Mouse (Mus musculus) ES-E14 (cell line): ENCODE data around the gene Kbtbd7. TPM values are rescaled to one million over a fixed set of nuclear protein-coding genes. Genes with fewer than 3 reads are reported as not detected.
A peak's percentile ranks its signal among the peaks of the same experiment; 100 is the strongest.
"Not testable (repeated sequence)": the region's sequence is repeated elsewhere in the genome, so short reads cannot be mapped to it uniquely, and the experiment has no call there.

Experiments
- DNase-seq: peaks from one replicate; pipeline ENCODE4 v3.0.0-alpha.2; 2013; ENCODE audit warnings: low read depth, low spot score
- H3K27ac ChIP-seq: 2 replicates; pipeline ENCODE4 v1.5.1; 2012; ENCODE audit warnings: low read depth, mild to moderate bottlenecking, low read length, moderate library complexity, mixed read lengths; ENCODE audit not compliant: poor library complexity, insufficient read depth, severe bottlenecking
- H3K36me3 ChIP-seq: 2 replicates; pipeline ENCODE4 v1.6.1; 2012; ENCODE audit warnings: mild to moderate bottlenecking, low read length, moderate library complexity, mixed read lengths; ENCODE audit not compliant: control insufficient read depth, poor library complexity, insufficient read depth, severe bottlenecking
- H3K4me1 ChIP-seq, 2 experiments: fragments of 150-350 bp in 1 of 2; sonication (generic) in 1 of 2; 2 replicates each; pipeline ENCODE4 v1.6.1; 2012; ENCODE audit warnings: low read length in 2 of 2, mild to moderate bottlenecking in 1 of 2, mixed read lengths in 1 of 2; ENCODE audit not compliant: control insufficient read depth in 2 of 2, insufficient read depth in 2 of 2, poor library complexity in 1 of 2
- H3K4me3 ChIP-seq, 2 experiments: fragments of 150-350 bp in 1 of 2; sonication (generic) in 1 of 2; 2 replicates each; pipeline ENCODE4 v1.5.1; 2012; ENCODE audit warnings: low read length in 2 of 2, low read depth in 1 of 2, mild to moderate bottlenecking in 1 of 2, mixed read lengths in 1 of 2; ENCODE audit not compliant: insufficient read depth in 1 of 2, poor library complexity in 1 of 2, severe bottlenecking in 1 of 2
- H3K9ac ChIP-seq: 2 replicates; pipeline ENCODE4 v1.6.1; 2012; ENCODE audit warnings: low read depth, mild to moderate bottlenecking, low read length, mixed read lengths; ENCODE audit not compliant: poor library complexity, insufficient read depth, severe bottlenecking
- H3K9me3 ChIP-seq: fragments of 150-350 bp; sonication (generic); 2 replicates; pipeline ENCODE4 v1.6.1; 2012; ENCODE audit warnings: low read depth, mild to moderate bottlenecking, low read length; ENCODE audit not compliant: control insufficient read depth, insufficient read depth
- CHD2 ChIP-seq: IDR thresholded peaks from 2 replicates; pipeline ENCODE4 v1.6.1; 2014; ENCODE audit warnings: mild to moderate bottlenecking, low read depth, low read length, inconsistent platforms
- HCFC1 ChIP-seq: IDR thresholded peaks from 2 replicates; pipeline ENCODE4 v1.6.1; 2012; ENCODE audit warnings: low read length, inconsistent platforms, borderline replicate concordance; ENCODE audit not compliant: insufficient read depth
- MAFK ChIP-seq: IDR thresholded peaks from 2 replicates; pipeline ENCODE4 v1.6.1; 2014; ENCODE audit warnings: mild to moderate bottlenecking, low read depth, low read length, inconsistent platforms; ENCODE audit not compliant: insufficient read depth
- ZC3H11A ChIP-seq: IDR thresholded peaks from 2 replicates; pipeline ENCODE4 v1.6.1; 2012; ENCODE audit warnings: low read depth, mild to moderate bottlenecking, inconsistent platforms, low read length, borderline replicate concordance
- ZNF384 ChIP-seq: IDR thresholded peaks from 2 replicates; pipeline ENCODE4 v1.6.1; 2012; ENCODE audit warnings: low read depth, low read length, inconsistent platforms
- in situ Hi-C, 2 experiments: fragments of 600-800 bp; cut with MboI; formaldehyde crosslinking; loops; one replicate each; pipeline ENCODE4 v1.15.1; 2025; ENCODE audit warnings: low sequenced_read_pairs in 2 of 2, inconsistent platforms in 1 of 2; ENCODE audit not compliant: unreplicated experiment in 2 of 2
- total RNA-seq: library from RNA; depleted of rRNA; stranded (reverse); fragments of 300-350 nt; gene quantifications from 2 replicates; pipeline ENCODE4 v1.2.3, GENCODE M21; 2012

The Kbtbd7 gene
- total RNA-seq, 1 experiment, result 5.6 TPM

DNA sequence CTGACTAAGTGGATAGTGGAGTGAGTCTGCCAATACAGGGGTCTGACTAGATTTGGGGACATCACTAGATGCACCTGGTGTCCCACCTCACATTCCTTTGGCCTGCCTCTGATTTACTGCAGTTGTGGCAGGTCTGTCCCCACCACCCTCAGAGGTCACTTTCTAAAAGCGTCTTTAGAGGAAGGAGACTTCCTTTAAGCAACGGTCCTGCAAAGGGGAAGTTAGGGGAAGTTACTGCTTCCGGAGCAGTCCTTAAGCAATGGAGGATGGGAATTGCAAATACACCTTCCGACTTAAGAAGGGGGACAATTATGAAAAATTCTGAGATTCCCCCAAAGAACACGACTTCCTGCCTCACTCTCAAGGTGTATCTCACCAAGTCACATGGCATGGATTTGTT is 15.1 kb downstream of the Kbtbd7 start:
- in situ Hi-C loops, result no loop called here
- TF ChIP-seq CHD2 (no peak), ZNF384 (no peak), HCFC1 (no peak), ZC3H11A (no peak), MAFK (no peak)
- no peak overlapping the region for H3K27ac ChIP-seq
- H3K4me3 ChIP-seq, result no peak overlapping the region
- no peaks in the 10 kb centered on the region for H3K36me3 ChIP-seq
- H3K9ac ChIP-seq, result no peak overlapping the region
- DNase-seq, result no peak
- H3K4me1 ChIP-seq, result no peaks in the 10 kb centered on the region
- no peaks in the 10 kb centered on the region for H3K9me3 ChIP-seq

DNA sequence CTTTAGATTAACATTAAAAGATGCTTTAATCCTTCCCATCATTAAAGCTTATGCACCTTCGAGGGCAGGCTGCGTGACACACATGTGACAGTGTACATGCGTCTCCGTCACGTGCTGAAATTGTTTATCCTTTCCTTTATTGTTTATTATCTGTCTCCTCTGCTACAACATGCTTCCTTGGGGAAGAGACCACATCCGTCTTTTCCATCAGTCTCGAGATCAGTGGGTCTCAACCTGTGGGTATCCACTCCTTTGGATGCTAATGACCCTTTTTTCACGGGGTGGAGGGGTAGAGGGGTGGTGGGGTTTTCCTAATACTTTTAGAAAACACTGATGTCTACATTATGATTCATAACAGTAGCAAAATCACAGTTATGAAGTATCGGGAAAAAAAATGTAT is 18.3 kb downstream of the Kbtbd7 start:
- no peak overlapping the region for H3K4me3 ChIP-seq
- no peak for TF ChIP-seq ZNF384
- no peak for TF ChIP-seq CHD2
- no peak for TF ChIP-seq MAFK
- no peak for TF ChIP-seq HCFC1
- TF ChIP-seq ZC3H11A, result no peak
- in situ Hi-C loops, result no loop called here
- no peaks in the 10 kb centered on the region for H3K36me3 ChIP-seq
- H3K9ac ChIP-seq, result no peak overlapping the region
- H3K9me3 ChIP-seq, result no peaks in the 10 kb centered on the region
- no peaks in the 10 kb centered on the region for H3K4me1 ChIP-seq
- DNase-seq, result no peak
- no peak overlapping the region for H3K27ac ChIP-seq

DNA sequence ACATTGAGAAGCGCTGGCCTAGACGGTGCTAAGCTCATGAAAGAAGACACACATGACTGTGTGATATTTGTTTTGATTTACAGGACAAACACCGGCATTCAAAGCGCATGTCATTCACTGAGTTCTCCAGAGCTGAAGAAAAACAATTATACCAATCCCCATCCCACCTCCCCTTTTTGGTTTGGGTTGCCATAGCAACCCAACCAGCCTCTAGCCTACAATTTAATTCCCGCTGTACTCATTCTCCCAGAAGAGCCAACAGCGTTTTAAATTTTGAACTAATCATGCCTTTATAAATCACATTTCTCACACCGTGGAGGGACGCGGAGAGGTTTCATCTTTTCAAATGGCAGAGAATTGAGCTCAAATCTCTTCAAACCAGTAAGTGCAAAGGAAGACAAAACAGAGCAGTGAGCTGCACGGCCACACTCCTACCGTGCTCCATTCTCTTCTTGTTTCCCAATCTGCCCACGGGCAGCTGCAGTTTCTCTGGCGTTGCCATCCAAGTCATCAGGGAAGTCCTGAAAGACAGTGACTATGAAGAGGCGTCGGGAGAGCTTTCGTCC is 18.8 kb downstream of the Kbtbd7 start:
- no peak for DNase-seq
- H3K4me3 ChIP-seq, result no peak overlapping the region
- no peaks in the 10 kb centered on the region for H3K36me3 ChIP-seq
- H3K4me1 ChIP-seq, result no peaks in the 10 kb centered on the region
- no peaks in the 10 kb centered on the region for H3K9me3 ChIP-seq
- no peak overlapping the region for H3K27ac ChIP-seq
- in situ Hi-C loops, result no loop called here
- no peak for TF ChIP-seq MAFK
- no peak for TF ChIP-seq HCFC1
- no peak for TF ChIP-seq ZC3H11A
- no peak for TF ChIP-seq ZNF384
- no peak for TF ChIP-seq CHD2
- no peak overlapping the region for H3K9ac ChIP-seq

DNA sequence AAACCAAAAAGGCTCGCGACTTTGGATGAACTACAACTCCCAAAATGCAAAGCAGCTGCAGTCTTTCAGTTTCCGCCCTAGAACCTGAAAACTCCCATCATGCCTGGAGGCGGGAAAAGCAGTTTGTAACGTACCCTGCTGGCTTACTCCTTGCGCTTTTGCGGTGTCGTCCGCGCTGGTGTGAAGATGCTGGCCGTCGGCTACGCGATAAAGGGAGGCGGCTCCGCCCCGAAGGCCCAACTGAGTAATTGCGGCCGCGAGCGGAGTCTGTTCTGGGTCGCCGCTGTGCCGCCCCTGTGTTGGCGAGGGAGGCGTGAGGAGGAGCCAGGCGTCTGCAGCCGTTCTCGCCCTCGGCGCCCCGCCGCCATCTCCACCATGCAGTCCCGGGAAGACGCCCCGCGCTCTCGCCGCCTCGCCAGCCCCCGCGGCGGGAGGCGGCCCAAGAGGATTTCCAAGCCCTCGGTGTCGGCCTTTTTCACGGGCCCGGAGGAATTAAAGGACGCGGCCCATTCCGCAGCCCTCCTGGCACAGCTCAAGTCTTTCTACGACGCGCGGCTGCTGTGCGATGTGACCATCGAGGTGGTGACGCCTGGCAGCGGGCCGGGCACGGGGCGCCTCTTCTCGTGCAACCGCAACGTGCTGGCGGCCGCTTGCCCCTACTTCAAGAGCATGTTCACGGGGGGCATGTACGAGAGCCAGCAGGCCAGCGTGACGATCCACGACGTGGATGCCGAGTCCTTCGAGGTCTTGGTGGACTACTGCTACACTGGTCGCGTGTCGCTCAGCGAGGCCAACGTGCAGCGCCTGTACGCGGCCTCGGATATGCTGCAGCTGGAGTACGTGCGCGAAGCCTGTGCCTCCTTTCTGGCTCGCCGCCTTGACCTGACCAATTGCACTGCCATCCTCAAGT is 25.6 kb downstream of the Kbtbd7 start, which contains the start of gene Kbtbd6:
TSS of gene Kbtbd6 (plus strand) at position 155 of the 910 bp plus-strand sequence.
- TF ChIP-seq HCFC1, result peak; percentile 98
- Histone ChIP-seq H3K4me3 (peak within 1 kb of the TSS; percentile 45 to 72), H3K9ac (peak within 1 kb of the TSS; percentile 83)
- H3K4me1 ChIP-seq, H3K36me3 ChIP-seq, H3K27ac ChIP-seq, in situ Hi-C loops, H3K9me3 ChIP-seq: not testable (repeated sequence)
- peak; percentile 89 for DNase-seq

DNA sequence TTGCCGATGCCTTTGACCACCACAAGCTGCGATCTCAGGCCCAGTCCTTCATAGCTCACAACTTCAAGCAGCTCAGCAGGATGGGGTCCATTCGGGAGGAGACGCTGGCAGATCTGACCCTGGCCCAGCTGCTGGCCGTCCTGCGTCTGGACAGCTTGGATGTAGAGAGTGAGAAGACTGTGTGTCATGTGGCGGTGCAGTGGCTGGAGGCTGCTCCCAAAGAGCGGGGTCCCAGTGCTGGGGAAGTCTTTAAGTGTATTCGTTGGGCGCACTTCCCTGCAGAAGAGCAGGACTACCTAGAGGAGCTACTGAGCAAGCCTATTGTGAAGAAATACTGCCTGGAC is 26.3 kb downstream of the Kbtbd7 start:
- H3K9ac ChIP-seq, DNase-seq, H3K4me1 ChIP-seq, H3K27ac ChIP-seq, H3K9me3 ChIP-seq, H3K36me3 ChIP-seq, in situ Hi-C loops: not testable (repeated sequence)
- peak overlapping the region in 1 of 2 experiments; percentile 46; a peak in 2 of 4 replicates for H3K4me3 ChIP-seq
